Mouse (Mus musculus): ENCODE data around the gene Kcnj10. TPM values are rescaled to one million over a fixed set of nuclear protein-coding genes. Genes with fewer than 3 reads are reported as not detected.

Kcnj10 gene
- polyA plus RNA-seq, 1 experiment from 2014 or later: 0.06 TPM

- ATAC-seq (ENCODE audit: insufficient number of reproducible peaks, insufficient read depth, low FRiP score, low TSS enrichment, low read depth): no peak
- Histone ChIP-seq H3K9ac (peak overlapping the region; percentile 61), H3K27ac (no peak overlapping the region), H3K4me3 (peak overlapping the region; percentile 51), H3K36me3 (no peaks in the 10 kb centered on the region), H3K4me1 (peaks cover 8% of the 10 kb centered on the region; the same call in 1 of the 2 replicates), H3K4me2 (peak overlapping the region; percentile 83), H3K27me3 (peaks cover 66% of the 10 kb centered on the region), H3K9me3 (no peaks in the 10 kb centered on the region)
- 19% methylated on average over 94 of the region's 94 CpGs for WGBS
Measured at GRCm38 (mm10) chr1:172325680-172326535, 15.1 kb upstream of the Kcnj10 start.

- Histone ChIP-seq H3K4me2 (peak overlapping the region; percentile 83), H3K27ac (no peak overlapping the region), H3K27me3 (peaks cover 72% of the 10 kb centered on the region), H3K36me3 (no peaks in the 10 kb centered on the region), H3K9me3 (no peaks in the 10 kb centered on the region), H3K4me1 (peaks cover 8% of the 10 kb centered on the region; the same call in 1 of the 2 replicates), H3K9ac (no peak overlapping the region), H3K4me3 (peak overlapping the region; percentile 51)
- WGBS: 57% methylated on average over 11 of the region's 11 CpGs
- ATAC-seq (ENCODE audit: insufficient number of reproducible peaks, insufficient read depth, low FRiP score, low TSS enrichment, low read depth): no peak
Measured at GRCm38 (mm10) chr1:172326684-172327083, 14.3 kb upstream of the Kcnj10 start.

- H3K27me3 ChIP-seq: peaks cover 71% of the 10 kb centered on the region
- no peaks in the 10 kb centered on the region for H3K9me3 ChIP-seq
- no peak for ATAC-seq (ENCODE audit: insufficient number of reproducible peaks, insufficient read depth, low FRiP score, low TSS enrichment, low read depth)
- no peak overlapping the region for H3K4me3 ChIP-seq
- H3K4me2 ChIP-seq: no peak overlapping the region
- no peaks in the 10 kb centered on the region for H3K36me3 ChIP-seq
- H3K4me1 ChIP-seq: peaks cover 8% of the 10 kb centered on the region; the same call in 1 of the 2 replicates
- WGBS: 82% methylated on average over 16 of the region's 16 CpGs
- H3K9ac ChIP-seq: no peak overlapping the region
- H3K27ac ChIP-seq: no peak overlapping the region
Measured at GRCm38 (mm10) chr1:172327206-172328001, 13.6 kb upstream of the Kcnj10 start.

GRCm38 (mm10) chr1:172328041-172328440, 13.0 kb upstream of the Kcnj10 start:
- no peak overlapping the region for H3K4me2 ChIP-seq
- no peak overlapping the region for H3K4me3 ChIP-seq
- no peak for ATAC-seq (ENCODE audit: insufficient number of reproducible peaks, insufficient read depth, low FRiP score, low TSS enrichment, low read depth)
- WGBS: 79% methylated on average over 3 of the region's 3 CpGs
- no peaks in the 10 kb centered on the region for H3K9me3 ChIP-seq
- H3K27ac ChIP-seq: no peak overlapping the region
- no peak overlapping the region for H3K9ac ChIP-seq
- H3K4me1 ChIP-seq: peaks cover 8% of the 10 kb centered on the region; the same call in 1 of the 2 replicates
- peaks cover 76% of the 10 kb centered on the region for H3K27me3 ChIP-seq
- H3K36me3 ChIP-seq: no peaks in the 10 kb centered on the region

- ATAC-seq (ENCODE audit: insufficient number of reproducible peaks, insufficient read depth, low FRiP score, low TSS enrichment, low read depth): no peak
- Histone ChIP-seq H3K4me1 (peaks cover 8% of the 10 kb centered on the region; the same call in 1 of the 2 replicates), H3K9me3 (no peaks in the 10 kb centered on the region), H3K4me2 (no peak overlapping the region), H3K36me3 (no peaks in the 10 kb centered on the region), H3K4me3 (no peak overlapping the region), H3K27me3 (peaks cover 77% of the 10 kb centered on the region), H3K9ac (no peak overlapping the region), H3K27ac (no peak overlapping the region)
- WGBS: 80% methylated on average over 7 of the region's 7 CpGs
Measured at GRCm38 (mm10) chr1:172328461-172328860, 12.5 kb upstream of the Kcnj10 start.

GRCm38 (mm10) chr1:172329131-172329530, 11.9 kb upstream of the Kcnj10 start, which contains the start of gene Kcnj9:
TSS of gene Kcnj9 (minus strand) at chr1:172329318.
- H3K4me2 ChIP-seq: no peak within 1 kb of the TSS
- no peak for ATAC-seq (ENCODE audit: insufficient number of reproducible peaks, insufficient read depth, low FRiP score, low TSS enrichment, low read depth)
- WGBS: 35% methylated on average over 9 of the region's 9 CpGs
- H3K36me3 ChIP-seq: no peaks in the 10 kb centered on the region
- H3K9me3 ChIP-seq: no peaks in the 10 kb centered on the region
- peaks cover 8% of the 10 kb centered on the region; the same call in 1 of the 2 replicates for H3K4me1 ChIP-seq
- no peak within 1 kb of the TSS for H3K27ac ChIP-seq
- H3K4me3 ChIP-seq: no peak within 1 kb of the TSS
- peaks cover 79% of the 10 kb centered on the region for H3K27me3 ChIP-seq
- H3K9ac ChIP-seq: no peak within 1 kb of the TSS

GRCm38 (mm10) chr1:172329616-172330015, 11.4 kb upstream of the Kcnj10 start:
- peaks cover 8% of the 10 kb centered on the region; the same call in 1 of the 2 replicates for H3K4me1 ChIP-seq
- no peaks in the 10 kb centered on the region for H3K9me3 ChIP-seq
- H3K4me2 ChIP-seq: no peak overlapping the region
- H3K27me3 ChIP-seq: peaks cover 80% of the 10 kb centered on the region
- no peak overlapping the region for H3K27ac ChIP-seq
- H3K4me3 ChIP-seq: no peak overlapping the region
- WGBS: 71% methylated on average over 6 of the region's 6 CpGs
- no peak for ATAC-seq (ENCODE audit: insufficient number of reproducible peaks, insufficient read depth, low FRiP score, low TSS enrichment, low read depth)
- no peaks in the 10 kb centered on the region for H3K36me3 ChIP-seq
- no peak overlapping the region for H3K9ac ChIP-seq

- ATAC-seq (ENCODE audit: insufficient number of reproducible peaks, insufficient read depth, low FRiP score, low TSS enrichment, low read depth): no peak
- no peak overlapping the region for H3K4me2 ChIP-seq
- no peaks in the 10 kb centered on the region for H3K36me3 ChIP-seq
- H3K9ac ChIP-seq: no peak overlapping the region
- H3K4me1 ChIP-seq: 0 out of 2 replicates have a peak, but pooled peaks cover under 1% of the 10 kb centered on the region
- H3K9me3 ChIP-seq: no peaks in the 10 kb centered on the region
- no peak overlapping the region for H3K27ac ChIP-seq
- 75% methylated on average over 8 of the region's 8 CpGs for WGBS
- H3K27me3 ChIP-seq: peaks cover 69% of the 10 kb centered on the region
- no peak overlapping the region for H3K4me3 ChIP-seq
Measured at GRCm38 (mm10) chr1:172331422-172331947, 9.5 kb upstream of the Kcnj10 start.

- Histone ChIP-seq H3K9me3 (no peaks in the 10 kb centered on the region), H3K4me1 (no peaks in the 10 kb centered on the region), H3K4me2 (no peak overlapping the region), H3K9ac (no peak overlapping the region), H3K36me3 (no peaks in the 10 kb centered on the region), H3K27ac (no peak overlapping the region), H3K27me3 (peaks cover 63% of the 10 kb centered on the region), H3K4me3 (no peak overlapping the region)
- ATAC-seq (ENCODE audit: insufficient number of reproducible peaks, insufficient read depth, low FRiP score, low TSS enrichment, low read depth): no peak
- 81% methylated on average over 2 of the region's 2 CpGs for WGBS
Measured at GRCm38 (mm10) chr1:172332925-172333324, 8.1 kb upstream of the Kcnj10 start.

- 15% methylated on average over 3 of the region's 3 CpGs for WGBS
- peaks cover 61% of the 10 kb centered on the region for H3K27me3 ChIP-seq
Measured at GRCm38 (mm10) chr1:172333512-172333911, 7.5 kb upstream of the Kcnj10 start.

GRCm38 (mm10) chr1:172335804-172336203, 5.2 kb upstream of the Kcnj10 start:
- 78% methylated on average over 15 of the region's 15 CpGs for WGBS
- Histone ChIP-seq H3K4me1 (peaks cover 5% of the 10 kb centered on the region), H3K9ac (no peak overlapping the region), H3K27ac (no peak overlapping the region), H3K9me3 (no peaks in the 10 kb centered on the region), H3K4me2 (no peak overlapping the region), H3K27me3 (peaks cover 57% of the 10 kb centered on the region), H3K36me3 (no peaks in the 10 kb centered on the region), H3K4me3 (no peak overlapping the region)
- ATAC-seq (ENCODE audit: insufficient number of reproducible peaks, insufficient read depth, low FRiP score, low TSS enrichment, low read depth): no peak

More at GRCm38 (mm10) chr1:172333512-172333911, 7.5 kb upstream of the Kcnj10 start:
- ATAC-seq (ENCODE audit: insufficient number of reproducible peaks, insufficient read depth, low FRiP score, low TSS enrichment, low read depth): no peak
- Histone ChIP-seq H3K9ac (no peak overlapping the region), H3K36me3 (no peaks in the 10 kb centered on the region), H3K4me1 (no peaks in the 10 kb centered on the region), H3K9me3 (no peaks in the 10 kb centered on the region), H3K4me2 (no peak overlapping the region), H3K4me3 (no peak overlapping the region), H3K27ac (no peak overlapping the region)
